Mouse (Mus musculus) kidney, postnatal 14 days (tissue): ENCODE data around the gene Lrp1.

ENCODE experiments used
- DNase-seq: peaks from one replicate; pipeline ENCODE4 v3.0.0; 2022; ENCODE audit warnings: mixed read lengths

Gene Lrp1

GRCm38 (mm10) chr10:127519041-127519701, 101.8 kb downstream of the Lrp1 start:
- DNase-seq, result no peak

DNA sequence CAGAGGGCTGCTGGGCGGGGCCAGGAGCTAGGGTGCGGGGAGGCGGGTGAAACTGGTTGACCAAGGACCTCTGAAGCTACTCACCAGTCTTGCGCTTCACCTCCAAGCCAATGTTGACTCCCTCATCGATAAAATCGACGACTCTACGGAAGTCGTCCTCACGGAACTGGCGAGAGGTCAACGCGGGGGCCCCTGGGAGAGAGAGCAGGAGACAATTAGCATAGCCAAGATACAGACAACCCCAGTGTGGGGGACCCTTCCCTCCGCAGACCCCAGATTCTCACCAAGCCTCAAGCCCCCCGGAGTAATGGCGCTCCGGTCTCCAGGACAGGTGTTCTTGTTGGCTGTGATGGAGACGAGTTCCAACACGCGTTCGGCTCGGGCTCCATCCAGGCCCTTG, 103.0 kb downstream of the Lrp1 start:
- no peak for DNase-seq

DNA sequence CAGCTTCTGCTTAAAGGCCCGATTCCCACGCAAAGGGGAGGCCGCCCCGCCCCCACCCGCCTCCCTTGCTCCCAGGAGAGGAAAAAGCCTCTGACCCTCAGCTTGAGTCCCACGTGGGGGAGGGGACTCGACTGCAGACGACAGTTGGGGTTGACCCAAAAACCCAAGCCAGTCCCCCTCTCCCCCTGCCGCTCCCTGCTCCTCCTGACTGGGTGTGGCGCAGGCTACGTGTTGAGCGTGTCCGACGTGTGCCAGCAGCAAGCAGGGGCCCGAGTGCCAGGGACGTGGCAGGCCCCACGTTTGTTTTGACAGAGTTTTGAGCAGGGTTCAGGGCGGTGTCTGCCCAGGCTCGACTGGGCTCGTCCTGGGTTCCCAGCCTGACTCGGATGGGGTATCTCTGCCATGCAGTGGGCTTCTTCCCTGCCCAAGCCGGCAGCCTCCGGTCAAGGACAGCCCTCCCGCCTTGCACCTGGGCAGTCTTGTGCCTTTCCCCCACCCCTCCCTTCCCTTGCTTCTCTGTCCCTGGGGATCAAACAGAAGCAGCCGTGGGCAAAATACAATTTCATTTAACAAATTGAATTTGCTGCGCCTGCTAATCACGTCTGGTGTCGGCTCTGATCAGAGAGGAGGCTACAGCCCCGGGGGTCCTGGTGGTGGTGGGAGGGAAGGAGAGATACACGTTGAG, 104.2 kb downstream of the Lrp1 start:
- DNase-seq, result peak; percentile 66

DNA sequence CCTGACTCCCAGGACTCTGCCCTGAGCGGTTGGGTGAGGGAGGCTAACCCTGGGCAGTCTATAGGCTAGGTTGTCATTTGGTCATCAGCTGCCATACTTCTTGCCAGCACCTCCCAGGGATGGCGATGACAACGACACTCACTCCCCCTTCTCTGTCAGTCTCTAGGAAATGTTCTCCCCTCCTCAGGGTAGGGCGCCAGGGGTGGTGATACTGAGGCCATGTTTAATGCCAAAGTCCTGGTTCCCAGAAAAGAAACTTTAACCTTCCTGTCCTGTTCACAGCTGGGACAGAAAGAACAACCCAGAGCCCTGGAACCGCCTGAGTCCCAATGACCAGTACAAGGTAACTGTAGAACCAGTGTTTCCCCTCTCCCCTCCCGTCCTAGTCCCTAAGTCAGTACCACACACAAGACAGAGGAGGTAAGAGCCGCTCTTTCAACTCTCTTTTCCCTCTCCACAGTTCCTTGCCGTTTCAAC, 104.9 kb downstream of the Lrp1 start:
- DNase-seq, result no peak

DNA sequence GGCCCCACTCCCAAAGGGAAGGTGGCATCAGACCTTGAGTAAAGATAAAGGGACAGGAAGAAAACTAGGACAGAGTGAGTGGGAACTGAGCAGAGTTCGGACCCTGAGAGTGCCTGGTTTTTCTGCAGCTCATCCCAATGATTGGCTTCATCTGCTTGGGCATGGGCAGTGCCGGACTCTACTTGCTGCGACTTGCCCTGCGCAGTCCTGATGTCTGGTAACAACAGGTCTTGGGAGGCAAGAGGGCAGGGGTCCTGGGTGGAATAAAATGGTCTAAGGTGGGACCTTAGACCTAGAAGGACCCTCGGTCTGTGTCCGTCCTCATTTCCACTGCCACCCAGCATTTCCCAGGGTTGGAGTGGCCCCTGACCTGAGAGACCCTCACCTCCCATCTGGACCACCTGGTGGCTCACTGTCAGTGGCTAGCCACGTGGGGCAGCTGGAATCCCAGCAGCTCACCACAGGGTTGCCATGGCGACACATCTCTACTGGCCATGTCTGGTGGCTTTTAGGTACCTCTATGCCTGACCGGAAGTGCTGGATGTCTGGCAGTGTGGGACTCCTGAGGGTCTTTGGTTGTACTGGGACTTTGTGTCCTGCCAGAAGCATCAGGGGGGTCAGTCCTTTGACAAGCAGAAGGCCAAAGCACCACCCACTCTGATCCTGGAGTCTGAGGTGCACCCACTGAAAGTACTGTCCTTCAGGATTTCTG, 105.5 kb downstream of the Lrp1 start:
- DNase-seq, result no peak

DNA sequence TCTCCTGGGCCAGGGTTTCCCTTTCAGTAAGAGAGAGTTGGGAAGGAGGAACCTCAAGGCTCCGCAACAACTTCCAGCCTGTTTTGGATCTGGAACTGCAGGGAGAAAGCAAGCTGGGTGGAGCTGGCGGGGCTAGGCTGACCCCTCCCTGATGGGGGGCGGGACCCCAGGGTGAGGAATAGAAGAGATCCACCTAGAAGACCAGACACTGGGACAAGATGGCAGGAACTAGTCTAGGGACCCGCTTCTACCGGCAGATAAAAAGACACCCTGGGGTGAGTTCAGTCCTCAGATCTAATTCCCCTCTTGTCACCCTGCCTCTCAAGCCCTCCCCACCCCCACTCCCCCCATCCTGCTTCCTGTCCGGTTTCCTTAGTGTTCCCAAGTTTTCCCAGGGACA, 106.2 kb downstream of the Lrp1 start, which contains the start of gene Ndufa4l2:
Ndufa4l2 (plus strand) TSS at position 204 of the 400 bp plus-strand sequence.
- DNase-seq, result peak; percentile 60

GRCm38 (mm10) chr10:127514111-127514698, 106.7 kb downstream of the Lrp1 start:
- DNase-seq, result no peak

DNA sequence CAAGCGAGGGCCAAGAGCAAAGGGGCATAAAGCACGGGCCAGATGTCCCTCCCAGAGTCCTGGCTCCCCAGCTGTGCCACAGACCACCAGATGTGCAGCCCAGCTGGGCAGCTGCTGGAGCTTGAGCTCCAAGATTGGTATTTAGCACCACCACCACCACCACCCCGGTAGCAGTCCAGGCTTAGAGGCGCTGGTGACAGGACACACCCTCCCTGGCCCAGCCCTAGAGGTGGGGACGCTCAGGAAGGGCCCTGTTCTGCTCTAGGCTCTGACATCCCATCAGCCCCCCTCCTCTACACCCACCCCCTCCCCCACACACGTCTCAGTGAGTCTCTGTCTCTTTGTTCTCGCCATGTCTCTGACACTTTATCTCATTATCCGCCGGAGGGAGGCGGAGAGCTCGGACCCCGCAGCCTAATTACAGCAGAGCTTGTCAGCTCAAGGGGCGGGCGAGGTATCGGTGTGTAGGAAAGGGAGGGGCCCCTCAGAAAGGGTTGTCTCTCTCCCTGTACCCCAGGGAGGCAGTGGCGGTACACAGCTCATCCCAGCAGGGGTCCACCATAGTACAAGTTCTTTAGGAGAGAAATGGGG, 107.4 kb downstream of the Lrp1 start:
- no peak for DNase-seq

- peak; percentile 94 for DNase-seq
These were observed 108.1 kb downstream of the Lrp1 start for GRCm38 (mm10) chr10:127512813-127513212.

- DNase-seq, result no peak
These were observed 108.7 kb downstream of the Lrp1 start for GRCm38 (mm10) chr10:127512307-127512666.

- DNase-seq, result no peak
These were observed 109.2 kb downstream of the Lrp1 start for GRCm38 (mm10) chr10:127511634-127512306.

- no peak for DNase-seq
These were observed 109.9 kb downstream of the Lrp1 start for GRCm38 (mm10) chr10:127510895-127511617.

DNA sequence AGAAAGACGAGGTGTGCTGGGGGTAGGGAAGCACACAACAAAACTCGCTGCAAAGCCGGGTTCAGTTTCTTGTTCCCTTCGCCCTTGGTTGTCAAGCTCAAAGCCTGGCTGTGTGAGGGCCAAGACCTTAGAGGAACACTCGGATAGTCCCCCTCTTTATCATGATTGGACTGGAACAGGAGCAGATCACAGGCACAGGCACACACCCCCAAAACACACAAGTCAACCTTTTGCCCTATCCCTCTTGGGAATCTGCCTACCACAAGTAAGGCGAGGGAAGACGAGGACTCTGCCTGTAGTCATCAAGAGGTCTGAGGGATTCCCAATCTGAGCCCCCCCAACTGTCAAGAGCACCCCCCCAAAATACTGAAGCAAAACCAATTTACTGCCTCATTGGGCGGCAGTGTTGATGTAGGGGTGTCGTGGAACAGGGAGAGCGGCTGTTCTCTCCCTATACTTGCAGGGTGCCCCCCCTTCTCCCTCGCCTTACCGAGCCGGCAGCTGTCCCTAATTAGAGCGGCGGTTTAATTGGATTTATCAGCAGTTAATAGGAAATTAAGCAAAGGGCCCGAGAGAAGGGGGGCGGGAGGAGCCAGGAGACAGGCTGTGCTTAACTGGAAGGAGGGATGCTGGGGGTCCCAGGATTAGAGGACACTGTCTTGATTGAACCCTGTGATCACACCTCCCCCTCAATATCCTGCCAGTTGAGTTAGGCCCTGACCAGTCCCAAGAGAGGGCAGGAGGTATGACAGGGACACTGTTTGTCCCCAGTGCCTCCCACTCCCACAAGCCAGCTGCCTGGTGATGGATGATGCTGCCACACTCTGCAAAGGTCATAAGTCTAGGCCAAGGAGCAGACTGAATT, 110.9 kb downstream of the Lrp1 start:
- DNase-seq, result no peak

DNA sequence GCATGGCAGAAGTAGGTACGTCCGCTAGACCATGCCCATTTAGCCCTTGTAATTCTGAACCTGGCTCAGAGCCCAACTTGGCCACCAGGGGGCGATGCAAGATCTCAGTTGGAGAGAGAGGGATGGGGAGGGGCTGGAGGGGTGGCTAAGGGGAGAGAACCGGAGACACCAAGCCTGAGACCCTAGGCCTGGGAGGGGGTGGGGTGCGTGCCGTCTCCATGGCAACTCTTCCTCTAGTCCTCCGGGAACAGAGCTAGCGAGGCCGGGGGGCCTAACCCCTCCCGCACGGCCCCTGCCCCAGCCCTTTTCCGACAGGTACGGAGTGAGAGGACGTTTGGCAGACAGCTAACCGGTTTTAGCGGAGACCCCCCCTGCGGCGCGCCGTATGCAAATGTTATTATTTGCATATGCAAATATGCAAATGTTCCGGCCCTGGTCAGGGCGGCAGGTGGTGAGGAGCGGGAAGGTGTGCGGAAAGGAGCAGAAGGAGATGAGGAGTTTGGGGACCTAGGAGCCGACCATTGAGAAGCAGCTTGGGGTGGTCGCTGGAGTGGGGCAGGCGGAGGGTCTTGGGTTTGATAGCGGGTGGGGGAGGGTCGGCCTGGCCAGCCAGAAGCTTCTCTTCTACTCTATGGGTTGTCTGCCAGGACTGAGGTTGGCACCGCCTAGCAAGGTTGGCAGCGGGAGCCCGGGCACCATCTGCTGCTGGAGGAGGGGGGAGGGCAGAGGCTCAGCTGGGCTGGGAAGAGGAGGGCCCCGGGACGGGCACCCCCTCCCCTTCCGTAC, 111.7 kb downstream of the Lrp1 start:
- peak; percentile 89 for DNase-seq

DNA sequence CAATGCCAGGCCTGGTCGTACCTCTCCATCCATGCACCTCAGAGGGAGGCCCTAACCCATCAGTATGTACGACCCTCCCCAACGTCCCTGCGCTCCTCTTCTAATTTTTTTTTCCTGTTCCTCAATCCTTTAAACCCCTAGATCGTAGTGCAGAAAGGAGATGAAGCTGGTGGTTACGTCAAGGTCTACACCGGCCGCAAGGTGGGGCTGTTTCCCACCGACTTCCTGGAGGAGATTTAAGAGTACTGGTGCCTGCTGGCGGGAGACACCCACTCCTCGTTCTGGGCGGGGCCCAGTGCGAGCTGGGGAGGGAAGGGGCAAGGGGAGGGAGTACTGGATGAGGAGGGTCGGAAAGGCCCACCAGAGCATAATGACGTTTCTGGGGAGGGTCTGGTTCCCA, 112.7 kb downstream of the Lrp1 start:
- peak; percentile 80 for DNase-seq

GRCm38 (mm10) chr10:127500894-127501893, 119.8 kb downstream of the Lrp1 start, which contains the start of gene Stac3:
Stac3 (plus strand) TSS chr10:127501686.
- DNase-seq, result no peak

DNA sequence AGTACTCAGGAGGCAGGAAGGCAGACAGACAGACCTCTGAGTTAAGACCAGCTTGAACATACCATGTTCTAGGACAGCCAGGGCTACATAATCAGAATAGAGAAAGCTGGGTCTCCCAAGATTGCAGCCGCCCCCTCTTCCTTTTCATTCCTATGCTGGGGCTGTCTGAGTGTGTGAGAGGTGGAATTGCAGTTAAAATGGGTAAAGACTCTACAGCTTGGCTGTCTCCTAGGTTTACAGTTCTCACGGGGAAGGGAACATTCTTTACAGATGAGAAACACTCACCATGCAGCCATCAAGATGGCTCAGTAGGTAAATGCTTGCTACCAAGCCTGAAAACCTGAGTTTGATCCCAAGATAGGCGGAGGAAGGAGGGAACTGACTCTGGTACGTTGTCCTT, 120.9 kb downstream of the Lrp1 start:
- DNase-seq, result no peak

DNA sequence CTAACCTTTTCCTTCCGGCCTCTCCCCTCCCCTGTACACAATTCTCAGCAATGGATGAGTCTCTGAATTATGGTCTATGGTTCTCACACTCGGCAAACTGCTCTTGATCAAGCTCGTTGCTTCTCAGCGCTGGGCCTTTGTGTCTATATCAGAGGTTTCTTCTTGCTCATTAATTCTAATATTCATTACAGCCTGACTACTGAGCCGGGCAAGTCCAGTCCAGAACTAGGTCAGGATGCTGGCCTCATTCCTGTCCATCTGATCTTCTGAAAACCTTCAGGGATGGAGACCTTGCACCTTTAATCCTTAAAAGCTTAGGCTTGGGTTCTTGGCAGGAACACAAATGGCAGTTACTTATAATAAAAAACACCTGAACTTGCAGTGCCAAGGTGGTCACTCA, 121.4 kb downstream of the Lrp1 start:
- DNase-seq, result no peak
